Mouse (Mus musculus) liver, embryonic 13.5 days (tissue): ENCODE results near the gene Osbpl7. TPM values are rescaled to one million over a fixed set of nuclear protein-coding genes. Genes with fewer than 3 reads are reported as not detected.

Experiments used
- ATAC-seq: fragments of 200-750 bp; cut with Nextera tagmentation; 2 replicates; pipeline ENCODE4 v1.8.0; 2017; ENCODE audit warnings: low read depth, mild to moderate bottlenecking, moderate number of reproducible peaks, moderate library complexity
- DNase-seq: peaks from one replicate; pipeline ENCODE4 v3.0.0; 2022
- H3K27ac ChIP-seq: fragments of 300-500 bp; sonication (generic); 2 replicates; pipeline ENCODE4 v1.5.1; 2015; ENCODE audit warnings: moderate library complexity, mild to moderate bottlenecking, inconsistent platforms
- H3K27me3 ChIP-seq: fragments of 300-500 bp; sonication (generic); 2 replicates; pipeline ENCODE4 v1.6.1; 2015; ENCODE audit warnings: mild to moderate bottlenecking, inconsistent platforms
- H3K36me3 ChIP-seq: fragments of 300-500 bp; sonication (generic); 2 replicates; pipeline ENCODE4 v1.6.1; 2015; ENCODE audit warnings: mild to moderate bottlenecking, inconsistent platforms
- H3K4me1 ChIP-seq: fragments of 300-500 bp; sonication (generic); replicated peaks from 2 replicates; pipeline ENCODE4 v1.6.1; 2015; ENCODE audit warnings: inconsistent platforms
- H3K4me2 ChIP-seq: fragments of 300-500 bp; sonication (generic); 2 replicates; pipeline ENCODE4 v1.6.1; 2015; ENCODE audit warnings: inconsistent platforms, mild to moderate bottlenecking, moderate library complexity
- H3K4me3 ChIP-seq: fragments of 300-500 bp; sonication (generic); replicated peaks from 2 replicates; pipeline ENCODE4 v1.5.1; 2015; ENCODE audit warnings: mild to moderate bottlenecking, inconsistent platforms
- H3K9ac ChIP-seq: fragments of 300-500 bp; sonication (generic); 2 replicates; pipeline ENCODE4 v1.6.1; 2015; ENCODE audit warnings: mild to moderate bottlenecking, inconsistent platforms
- H3K9me3 ChIP-seq: fragments of 300-500 bp; sonication (generic); replicated peaks from 2 replicates; pipeline ENCODE4 v1.6.1; 2016; ENCODE audit warnings: inconsistent platforms
- WGBS: fragments of 180-500 bp; shearing (Covaris S2); methylation state at CpG from one replicate; pipeline ENCODE4 v1.1.7; 2015; ENCODE audit not compliant: insufficient replicate concordance; 5-methylcytosine and 5-hydroxymethylcytosine counted together
- polyA plus RNA-seq: library from polyadenylated mRNA; unstranded; fragments of >200 nt; fragmentation: Nextera tagmentation; extraction: Ambion mirVana; gene quantifications from 2 replicates; pipeline ENCODE4 v1.2.1, GENCODE M21; 2015

Osbpl7 gene
- 2.3 and 2.7 TPM in 2 replicates for polyA plus RNA-seq

GRCm38 (mm10) chr11:97050216-97050943 lies at the start of gene Osbpl7:
Osbpl7 (plus strand) TSS chr11:97050628.
- 6% methylated on average over 18 of the region's 18 CpGs for WGBS
- peak within 1 kb of the TSS; percentile 71 for H3K27ac ChIP-seq
- no peaks in the 10 kb centered on the region for H3K27me3 ChIP-seq
- H3K9me3 ChIP-seq = no peaks in the 10 kb centered on the region
- H3K36me3 ChIP-seq = peaks cover 50% of the 10 kb centered on the region
- ATAC-seq (peak; percentile 63), DNase-seq (peak; percentile 50)
- H3K4me1 ChIP-seq = peaks cover 28% of the 10 kb centered on the region
- peak within 1 kb of the TSS; percentile 71 for H3K4me3 ChIP-seq
- H3K4me2 ChIP-seq = peak within 1 kb of the TSS; percentile 85
- H3K9ac ChIP-seq = peak within 1 kb of the TSS; percentile 80

- 39% methylated on average over 5 of the region's 5 CpGs for WGBS
- peaks cover 75% of the 10 kb centered on the region for H3K27me3 ChIP-seq
- H3K36me3 ChIP-seq = no peaks in the 10 kb centered on the region
- H3K27ac ChIP-seq = no peak overlapping the region
- no peak overlapping the region for H3K4me2 ChIP-seq
- no peak overlapping the region for H3K9ac ChIP-seq
- DNase-seq = no peak
- H3K4me1 ChIP-seq = peaks cover 7% of the 10 kb centered on the region
- no peak for ATAC-seq
- no peaks in the 10 kb centered on the region for H3K9me3 ChIP-seq
- no peak overlapping the region for H3K4me3 ChIP-seq
These were observed 47.3 kb upstream of the Osbpl7 start for GRCm38 (mm10) chr11:97003170-97003569.

GRCm38 (mm10) chr11:97007093-97007794 lies 43.2 kb upstream of the Osbpl7 start:
- 37% methylated on average over 9 of the region's 9 CpGs for WGBS
- no peak overlapping the region for H3K4me2 ChIP-seq
- H3K4me3 ChIP-seq = no peak overlapping the region
- no peaks in the 10 kb centered on the region for H3K36me3 ChIP-seq
- H3K4me1 ChIP-seq = peaks cover 7% of the 10 kb centered on the region
- ATAC-seq (no peak), DNase-seq (no peak)
- H3K9me3 ChIP-seq = no peaks in the 10 kb centered on the region
- no peak overlapping the region for H3K27ac ChIP-seq
- H3K27me3 ChIP-seq = peaks cover 76% of the 10 kb centered on the region
- H3K9ac ChIP-seq = no peak overlapping the region

GRCm38 (mm10) chr11:97009198-97009790 lies 41.1 kb upstream of the Osbpl7 start:
- peaks cover 7% of the 10 kb centered on the region for H3K4me1 ChIP-seq

GRCm38 (mm10) chr11:97013121-97013670 lies 37.2 kb upstream of the Osbpl7 start, which contains the start of gene Sp6:
Sp6 (plus strand) TSS chr11:97013394.
- Histone ChIP-seq H3K4me1 (peaks cover 4% of the 10 kb centered on the region), H3K4me3 (no peak within 1 kb of the TSS), H3K4me2 (no peak within 1 kb of the TSS), H3K36me3 (no peaks in the 10 kb centered on the region), H3K9me3 (no peaks in the 10 kb centered on the region), H3K27me3 (peaks cover 97% of the 10 kb centered on the region), H3K9ac (no peak within 1 kb of the TSS), H3K27ac (no peak within 1 kb of the TSS)
- ATAC-seq (no peak), DNase-seq (no peak)
- 25% methylated on average over 8 of the region's 8 CpGs for WGBS

More at GRCm38 (mm10) chr11:97009198-97009790, 41.1 kb upstream of the Osbpl7 start:
- Histone ChIP-seq H3K27ac (no peak overlapping the region), H3K36me3 (no peaks in the 10 kb centered on the region), H3K4me2 (no peak overlapping the region), H3K27me3 (peaks cover 76% of the 10 kb centered on the region), H3K4me3 (no peak overlapping the region), H3K9me3 (no peaks in the 10 kb centered on the region), H3K9ac (no peak overlapping the region)
- no peak for DNase-seq
- 25% methylated on average over 8 of the region's 8 CpGs for WGBS
- ATAC-seq = no peak

GRCm38 (mm10) chr11:97017696-97018582 lies 32.5 kb upstream of the Osbpl7 start:
- peak overlapping the region; percentile 43 for H3K4me2 ChIP-seq
- WGBS = 2% methylated on average over 36 of the region's 36 CpGs
- H3K4me1 ChIP-seq = peaks cover 27% of the 10 kb centered on the region
- no peak overlapping the region for H3K27ac ChIP-seq
- H3K9me3 ChIP-seq = no peaks in the 10 kb centered on the region
- peak overlapping the region; percentile 27; the same call in 1 of the 2 replicates for H3K4me3 ChIP-seq
- ATAC-seq = no peak
- H3K9ac ChIP-seq = no peak overlapping the region
- H3K36me3 ChIP-seq = no peaks in the 10 kb centered on the region
- H3K27me3 ChIP-seq = peaks cover 98% of the 10 kb centered on the region
- DNase-seq = no peak

GRCm38 (mm10) chr11:97018583-97019344 lies 31.7 kb upstream of the Osbpl7 start:
- Histone ChIP-seq H3K4me3 (peak overlapping the region; percentile 27), H3K9ac (no peak overlapping the region), H3K27ac (no peak overlapping the region), H3K27me3 (peaks cover 98% of the 10 kb centered on the region), H3K4me1 (peaks cover 27% of the 10 kb centered on the region), H3K9me3 (no peaks in the 10 kb centered on the region), H3K4me2 (peak overlapping the region; percentile 43), H3K36me3 (no peaks in the 10 kb centered on the region)
- DNase-seq = no peak
- ATAC-seq = no peak
- 2% methylated on average over 66 of the region's 68 CpGs for WGBS

- Histone ChIP-seq H3K36me3 (no peaks in the 10 kb centered on the region), H3K4me2 (peak overlapping the region; percentile 43; the same call in 1 of the 2 replicates), H3K9ac (no peak overlapping the region), H3K27ac (no peak overlapping the region), H3K9me3 (no peaks in the 10 kb centered on the region), H3K27me3 (peaks cover 98% of the 10 kb centered on the region), H3K4me1 (peaks cover 27% of the 10 kb centered on the region), H3K4me3 (no peak overlapping the region)
- 6% methylated on average over 13 of the region's 13 CpGs for WGBS
- no peak for DNase-seq
- no peak for ATAC-seq
These were observed 31.1 kb upstream of the Osbpl7 start for GRCm38 (mm10) chr11:97019345-97019708.

GRCm38 (mm10) chr11:97021121-97021765 lies 29.2 kb upstream of the Osbpl7 start:
- peak overlapping the region; percentile 66; the same call in 1 of the 2 replicates for H3K9ac ChIP-seq
- DNase-seq = no peak
- no peak overlapping the region for H3K27ac ChIP-seq
- peaks cover 33% of the 10 kb centered on the region for H3K4me1 ChIP-seq
- peak overlapping the region; percentile 63 for H3K4me3 ChIP-seq
- peaks cover 96% of the 10 kb centered on the region for H3K27me3 ChIP-seq
- no peak for ATAC-seq
- no peaks in the 10 kb centered on the region for H3K36me3 ChIP-seq
- H3K4me2 ChIP-seq = peak overlapping the region; percentile 84
- no peaks in the 10 kb centered on the region for H3K9me3 ChIP-seq
- WGBS = 6% methylated on average over 27 of the region's 27 CpGs
